Mouse (Mus musculus) hindbrain, postnatal 0 days (tissue): Measurements from ENCODE around the gene Nacc1. TPM values are rescaled to one million over a fixed set of nuclear protein-coding genes. Genes with fewer than 3 reads are reported as not detected.

Experiments used
- ATAC-seq: fragments of 200-750 bp; cut with Nextera tagmentation; 2 replicates; pipeline ENCODE4 v1.8.0; 2017; ENCODE audit warnings: mild to moderate bottlenecking, moderate TSS enrichment, moderate library complexity
- DNase-seq: peaks from one replicate; pipeline ENCODE4 v3.0.0-alpha.2; 2015; ENCODE audit warnings: low spot score
- H3K27ac ChIP-seq: fragments of 300-500 bp; sonication (generic); 2 replicates; pipeline ENCODE4 v1.5.1; 2014; ENCODE audit warnings: mild to moderate bottlenecking
- H3K27me3 ChIP-seq: fragments of 300-500 bp; sonication (generic); 2 replicates; pipeline ENCODE4 v1.6.1; 2014; ENCODE audit warnings: low read length, mixed read lengths; ENCODE audit not compliant: insufficient read depth
- H3K36me3 ChIP-seq: fragments of 300-500 bp; sonication (generic); 2 replicates; pipeline ENCODE4 v1.6.1; 2014; ENCODE audit warnings: low read length, mixed read lengths; ENCODE audit not compliant: insufficient read depth
- H3K4me1 ChIP-seq: fragments of 300-500 bp; sonication (generic); 2 replicates; pipeline ENCODE4 v1.6.1; 2014; ENCODE audit warnings: antibody characterized with exemption, low read length, mixed read lengths; ENCODE audit not compliant: insufficient read depth
- H3K4me2 ChIP-seq: fragments of 300-500 bp; sonication (generic); 2 replicates; pipeline ENCODE4 v1.6.1; 2014; ENCODE audit warnings: low read depth, mild to moderate bottlenecking, low read length, moderate library complexity, mixed read lengths
- H3K4me3 ChIP-seq: fragments of 300-500 bp; sonication (generic); 2 replicates; pipeline ENCODE4 v1.5.1; 2014; ENCODE audit warnings: low read length
- H3K9ac ChIP-seq: fragments of 300-500 bp; sonication (generic); replicated peaks from 2 replicates; pipeline ENCODE4 v1.6.1; 2014; ENCODE audit warnings: mild to moderate bottlenecking, low read length, moderate library complexity, mixed read lengths
- H3K9me3 ChIP-seq: fragments of 300-500 bp; sonication (generic); 2 replicates; pipeline ENCODE4 v1.6.1; 2016; ENCODE audit warnings: low read length, mixed read lengths
- CTCF ChIP-seq: IDR thresholded peaks from 2 replicates; pipeline ENCODE4 v1.5.1; 2016; ENCODE audit warnings: antibody characterized with exemption, control low read depth, low read depth
- WGBS: fragments of 180-500 bp; shearing (Covaris S2); extraction: QIAGEN DNeasy Blood & Tissue Kit; methylation state at CpG from one replicate; pipeline ENCODE4 v1.1.7; 2014; 5-methylcytosine and 5-hydroxymethylcytosine counted together
- polyA plus RNA-seq: library from polyadenylated mRNA; unstranded; fragments of >200 nt; fragmentation: Nextera tagmentation; extraction: Ambion mirVana; gene quantifications from 2 replicates; pipeline ENCODE4 v1.2.1, GENCODE M21; 2015
- total RNA-seq: library from RNA; depleted of rRNA; stranded (reverse); fragments of >200 nt; gene quantifications from 2 replicates; pipeline ENCODE4 v1.2.3, GENCODE M21; 2014

The Nacc1 gene
- total and polyA plus RNA-seq, 2 experiments from 2014 or later = 14.9 to 129 TPM

- peaks cover 9% of the 10 kb centered on the region; the same call in 1 of the 2 replicates for H3K36me3 ChIP-seq
- H3K27ac ChIP-seq = peak overlapping the region; percentile 7; the same call in 1 of the 2 replicates
- no peak overlapping the region for H3K9ac ChIP-seq
- no peaks in the 10 kb centered on the region for H3K9me3 ChIP-seq
- H3K4me2 ChIP-seq = no peak overlapping the region
- 45% methylated on average over 7 of the region's 9 CpGs for WGBS
- TF ChIP-seq CTCF = no peak
- no peaks in the 10 kb centered on the region for H3K27me3 ChIP-seq
- DNase-seq (no peak), ATAC-seq (no peak)
- H3K4me1 ChIP-seq = peaks cover 33% of the 10 kb centered on the region
- H3K4me3 ChIP-seq = no peak overlapping the region
These were observed 37.0 kb upstream of the Nacc1 start for GRCm38 (mm10) chr8:84724683-84725082.

- WGBS = 29% methylated on average over 7 of the region's 7 CpGs
- Histone ChIP-seq H3K9me3 (no peaks in the 10 kb centered on the region), H3K36me3 (peaks cover 9% of the 10 kb centered on the region; the same call in 1 of the 2 replicates), H3K9ac (peak overlapping the region; percentile 38), H3K4me1 (peaks cover 27% of the 10 kb centered on the region), H3K27ac (peak overlapping the region; percentile 77), H3K4me3 (no peak overlapping the region), H3K4me2 (no peak overlapping the region; the same call in 1 of the 2 replicates), H3K27me3 (no peaks in the 10 kb centered on the region)
- ATAC-seq (no peak), DNase-seq (no peak)
- TF ChIP-seq CTCF = no peak
These were observed 35.9 kb upstream of the Nacc1 start for GRCm38 (mm10) chr8:84723571-84723900.

GRCm38 (mm10) chr8:84722850-84723570 lies 35.3 kb upstream of the Nacc1 start, which contains the start of gene G430095P16Rik:
Gene G430095P16Rik, plus strand, starts transcription at chr8:84723007.
- Histone ChIP-seq H3K4me2 (no peak within 1 kb of the TSS; the same call in 1 of the 2 replicates), H3K36me3 (peaks cover 9% of the 10 kb centered on the region; the same call in 1 of the 2 replicates), H3K27me3 (no peaks in the 10 kb centered on the region), H3K4me3 (no peak within 1 kb of the TSS), H3K27ac (peak within 1 kb of the TSS; percentile 77), H3K4me1 (peaks cover 22% of the 10 kb centered on the region), H3K9me3 (no peaks in the 10 kb centered on the region), H3K9ac (peak within 1 kb of the TSS; percentile 38)
- ATAC-seq (peak; percentile 62), DNase-seq (peak; percentile 66)
- 16% methylated on average over 10 of the region's 10 CpGs for WGBS
- peak; percentile 39; the same call in 1 of the 2 replicates for TF ChIP-seq CTCF

- 48% methylated on average over 6 of the region's 6 CpGs for WGBS
- ATAC-seq = no peak
These were observed 34.8 kb upstream of the Nacc1 start for GRCm38 (mm10) chr8:84722530-84722849.

DNA sequence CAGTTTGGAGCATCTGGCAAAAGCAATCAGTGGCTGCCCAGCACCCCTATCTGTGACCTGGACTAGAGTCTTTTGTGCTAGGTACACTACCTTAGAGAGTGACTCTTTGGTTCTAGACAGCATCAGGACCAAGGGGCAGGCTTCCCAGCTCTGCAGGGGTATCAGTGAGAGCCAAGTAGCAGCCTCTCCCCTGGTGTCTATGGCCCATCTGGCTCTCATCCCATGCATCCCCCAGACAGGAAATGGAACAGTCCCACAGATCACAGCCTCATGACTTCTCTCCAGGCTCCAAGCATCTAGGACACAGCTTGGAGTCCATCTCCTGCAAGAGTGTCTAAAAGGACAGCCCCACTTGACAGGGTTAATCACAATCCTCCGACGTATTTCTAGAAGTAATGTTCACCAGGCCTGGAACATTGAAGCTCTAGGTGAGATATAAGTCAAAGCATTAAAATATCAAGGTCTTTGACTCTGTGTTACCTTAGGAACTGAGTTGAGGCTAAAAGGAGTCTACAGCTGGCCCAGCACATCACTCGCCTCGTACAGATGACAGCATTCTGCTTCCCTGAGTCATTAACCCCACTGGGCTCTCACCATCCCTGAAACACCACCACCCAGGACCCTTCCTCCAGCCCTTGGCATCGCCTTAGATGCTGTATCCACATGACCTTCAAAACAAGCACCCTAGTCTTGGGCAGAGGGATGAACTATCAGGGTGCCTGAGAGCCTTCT lies 31.5 kb upstream of the Nacc1 start:
- Histone ChIP-seq H3K27ac (no peak overlapping the region), H3K27me3 (no peaks in the 10 kb centered on the region)
- no peak for ATAC-seq

More at GRCm38 (mm10) chr8:84722530-84722849, 34.8 kb upstream of the Nacc1 start:
- H3K27ac ChIP-seq = peak overlapping the region; percentile 77
- TF ChIP-seq CTCF = no peak
- H3K9me3 ChIP-seq = no peaks in the 10 kb centered on the region
- no peak for DNase-seq
- peaks cover 22% of the 10 kb centered on the region for H3K4me1 ChIP-seq
- no peak overlapping the region for H3K4me3 ChIP-seq
- no peak overlapping the region for H3K4me2 ChIP-seq
- H3K27me3 ChIP-seq = no peaks in the 10 kb centered on the region
- H3K36me3 ChIP-seq = peaks cover 9% of the 10 kb centered on the region; the same call in 1 of the 2 replicates
- H3K9ac ChIP-seq = no peak overlapping the region

GRCm38 (mm10) chr8:84718476-84718875 lies 30.8 kb upstream of the Nacc1 start:
- Histone ChIP-seq H3K4me3 (no peak overlapping the region), H3K9me3 (no peaks in the 10 kb centered on the region), H3K4me2 (no peak overlapping the region), H3K9ac (no peak overlapping the region), H3K27ac (no peak overlapping the region), H3K36me3 (peaks cover 9% of the 10 kb centered on the region; the same call in 1 of the 2 replicates), H3K27me3 (no peaks in the 10 kb centered on the region), H3K4me1 (peaks cover 15% of the 10 kb centered on the region)
- no peak for TF ChIP-seq CTCF
- no peak for ATAC-seq
- no peak for DNase-seq
- 82% methylated on average over 5 of the region's 5 CpGs for WGBS

More for the DNA sequence above, 31.5 kb upstream of the Nacc1 start:
- Histone ChIP-seq H3K36me3 (peaks cover 9% of the 10 kb centered on the region; the same call in 1 of the 2 replicates), H3K9ac (no peak overlapping the region), H3K4me3 (no peak overlapping the region), H3K4me2 (no peak overlapping the region), H3K4me1 (peaks cover 22% of the 10 kb centered on the region), H3K9me3 (no peaks in the 10 kb centered on the region)
- TF ChIP-seq CTCF = no peak
- 76% methylated on average over 5 of the region's 5 CpGs for WGBS
- no peak for DNase-seq
